Mouse (Mus musculus): ENCODE results near the gene Ebf4.

DNA sequence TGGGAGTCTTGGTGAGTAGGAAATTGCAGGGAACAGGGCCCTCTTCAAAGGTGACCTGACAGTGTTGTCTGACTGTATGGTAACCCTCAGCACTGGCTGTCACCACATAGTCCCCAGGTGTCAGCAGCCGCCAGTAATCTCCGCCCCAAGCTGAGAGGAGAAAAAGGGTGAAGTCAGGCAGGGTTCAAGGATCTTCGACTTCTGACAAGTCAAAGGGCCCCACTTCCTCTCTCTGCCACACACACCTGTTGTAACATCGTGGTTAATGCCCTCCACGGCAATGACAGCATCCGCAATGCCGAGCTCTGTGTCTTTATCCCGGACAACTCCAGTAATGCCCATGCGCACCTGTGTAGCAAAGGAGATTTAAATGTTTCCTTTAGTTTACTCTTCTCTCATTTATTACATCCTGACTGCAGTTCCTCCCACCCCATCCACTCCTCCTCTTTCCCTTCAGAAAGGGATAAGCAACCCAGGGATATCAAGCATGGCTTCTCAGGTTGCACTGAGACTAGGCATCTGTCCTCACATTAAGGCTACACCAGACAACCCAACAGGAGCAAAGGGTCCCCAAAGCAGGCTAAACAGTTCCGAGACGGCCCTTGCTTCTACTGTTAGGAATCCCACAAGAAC, 96.1 kb downstream of the Ebf4 start:
- no peak for TF ChIP-seq CTCF (IDR thresholded peaks at IDR 0.05)
- no peak for TF ChIP-seq EP300 (IDR thresholded peaks at IDR 0.05; ENCODE audit: insufficient read depth, low read depth, low read length)

All from heart, adult 2 months (tissue).